Mouse (Mus musculus) neutrophil, adult 5-6 weeks (primary cell): ENCODE measurements around the gene Btbd2. TPM values are rescaled to one million over a fixed set of nuclear protein-coding genes. Genes with fewer than 3 reads are reported as not detected.

Source experiments
- ATAC-seq: fragments of 151-379, 151-347 bp; 2 replicates; pipeline ENCODE4 v1.8.0; 2017; ENCODE audit warnings: mild to moderate bottlenecking, moderate TSS enrichment; ENCODE audit not compliant: insufficient number of reproducible peaks, poor library complexity, low FRiP score, severe bottlenecking; ENCODE audit errors: extremely low read depth
- total RNA-seq: library from RNA; stranded (forward); fragments of 200-1000 nt; gene quantifications from 2 replicates; pipeline ENCODE4 v1.2.3, GENCODE M21; 2017

Gene Btbd2
- total RNA-seq, 1 experiment from 2014 or later, result 21.4 TPM

GRCm38 (mm10) chr10:80693401-80694045, 36.7 kb upstream of the Btbd2 start:
- ATAC-seq, result no peak

- ATAC-seq, result peak; percentile 52
Observed at GRCm38 (mm10) chr10:80692249-80693165, 35.6 kb upstream of the Btbd2 start.

- peak; percentile 48 for ATAC-seq
Observed at GRCm38 (mm10) chr10:80687850-80688249, 31.0 kb upstream of the Btbd2 start.

GRCm38 (mm10) chr10:80686617-80687016, 29.7 kb upstream of the Btbd2 start:
- ATAC-seq, result no peak

GRCm38 (mm10) chr10:80684984-80685383, 28.1 kb upstream of the Btbd2 start:
- no peak for ATAC-seq

- ATAC-seq, result peak; percentile 71
Observed at GRCm38 (mm10) chr10:80684214-80684613, 27.3 kb upstream of the Btbd2 start.

- ATAC-seq, result no peak
Observed at GRCm38 (mm10) chr10:80683647-80684046, 26.8 kb upstream of the Btbd2 start.

- peak; percentile 50 for ATAC-seq
Observed at GRCm38 (mm10) chr10:80682003-80682402, 25.1 kb upstream of the Btbd2 start.

GRCm38 (mm10) chr10:80680260-80680696, 23.4 kb upstream of the Btbd2 start:
- ATAC-seq, result no peak

GRCm38 (mm10) chr10:80679556-80680259, 22.8 kb upstream of the Btbd2 start:
- ATAC-seq, result no peak

- no peak for ATAC-seq
Observed at GRCm38 (mm10) chr10:80678601-80679377, 21.9 kb upstream of the Btbd2 start.

GRCm38 (mm10) chr10:80677942-80678436, 21.1 kb upstream of the Btbd2 start, which contains the start of gene Mknk2:
Gene Mknk2, minus strand, starts transcription at chr10:80678112.
- ATAC-seq, result peak; percentile 28

- ATAC-seq, result no peak
Observed at GRCm38 (mm10) chr10:80677128-80677875, 20.4 kb upstream of the Btbd2 start.

- peak; percentile 66 for ATAC-seq
Observed at GRCm38 (mm10) chr10:80676198-80676928, 19.5 kb upstream of the Btbd2 start.

- no peak; the same call in 1 of the 2 replicates for ATAC-seq
Observed at GRCm38 (mm10) chr10:80675405-80676197, 18.7 kb upstream of the Btbd2 start.

GRCm38 (mm10) chr10:80674851-80675404, 18.1 kb upstream of the Btbd2 start:
- no peak for ATAC-seq
